Mouse (Mus musculus): ENCODE measurements around the gene Wdr90.

GRCm38 (mm10) chr17:25825984-25826570 is 35.2 kb downstream of the Wdr90 start:
- TF ChIP-seq ZC3H11A (IDR thresholded peaks at IDR 0.05; ENCODE audit: borderline replicate concordance, low read depth, low read length), result no peak
- no peak for TF ChIP-seq CHD2 (IDR thresholded peaks at IDR 0.05; ENCODE audit: low read depth, low read length)
- no peak for TF ChIP-seq HCFC1 (IDR thresholded peaks at IDR 0.05; ENCODE audit: borderline replicate concordance, insufficient read depth, low read length)
- TF ChIP-seq ZNF384 (IDR thresholded peaks at IDR 0.05; ENCODE audit: low read depth, low read length), result no peak
